Mouse (Mus musculus): ENCODE measurements around the gene Dcaf4.

Gene Dcaf4

DNA sequence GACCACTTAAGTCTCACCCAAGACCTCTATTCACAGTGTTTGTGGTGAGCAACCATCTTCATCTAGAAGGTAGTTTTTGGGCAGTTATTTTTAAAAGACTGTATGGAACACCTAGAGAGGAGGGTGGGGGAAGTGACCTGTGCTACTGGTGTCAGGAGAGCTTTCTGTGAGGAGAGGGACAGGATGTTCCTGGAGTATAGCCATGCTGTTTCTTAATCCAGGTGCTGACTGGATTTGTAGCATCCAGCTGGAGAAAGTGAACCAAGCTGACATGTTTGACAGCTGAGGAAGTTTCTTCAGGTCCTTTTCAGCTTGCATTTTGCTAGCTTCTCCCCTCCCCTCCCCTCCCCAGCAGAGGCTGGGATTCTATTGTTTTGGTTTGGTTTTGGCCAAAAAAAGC lies 24.5 kb downstream of the Dcaf4 start:
- no peak for DNase-seq (ENCODE audit: low spot score in 2 of 2)

DNA sequence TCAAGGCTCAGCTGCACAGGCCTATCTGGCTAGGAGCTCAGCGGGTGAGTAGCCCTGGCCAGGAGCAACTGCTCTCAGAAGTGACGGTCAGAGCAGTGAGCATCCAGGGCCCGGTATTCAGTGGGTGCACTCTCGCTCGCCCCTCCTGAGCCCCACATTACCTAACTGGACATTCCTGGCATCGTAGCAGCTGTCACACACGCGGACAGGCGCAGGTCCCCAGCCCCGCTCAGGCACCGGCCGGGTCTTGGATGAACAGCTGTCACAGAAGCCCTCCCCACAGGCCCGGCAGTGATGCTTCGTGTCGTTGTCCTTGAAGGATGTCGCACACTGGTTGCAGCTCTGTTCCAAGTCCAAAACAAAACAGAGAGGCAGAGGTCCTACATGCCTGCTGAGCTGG lies 31.0 kb downstream of the Dcaf4 start:
- no peak for DNase-seq (ENCODE audit: low spot score in 2 of 2)

DNA sequence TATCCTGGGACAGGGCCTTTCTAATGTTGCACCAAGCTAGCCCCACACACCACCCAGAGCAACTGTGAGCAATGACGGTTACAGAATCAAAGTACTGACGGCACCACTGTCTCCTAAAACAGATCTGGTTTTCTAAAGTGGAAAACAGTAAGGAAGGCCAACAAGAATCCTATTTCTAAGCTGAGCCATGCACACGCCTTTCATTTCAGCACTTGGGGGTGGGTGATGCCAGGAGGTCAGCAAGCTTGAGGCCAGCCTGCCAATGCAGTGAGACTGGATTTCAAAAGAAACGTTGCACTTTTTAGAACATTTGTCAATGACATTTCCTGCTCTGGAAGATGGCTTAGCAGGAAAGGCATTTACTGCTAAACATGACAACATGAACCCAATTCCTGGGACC lies 33.5 kb downstream of the Dcaf4 start:
- no peak for DNase-seq (ENCODE audit: low spot score in 2 of 2)

DNA sequence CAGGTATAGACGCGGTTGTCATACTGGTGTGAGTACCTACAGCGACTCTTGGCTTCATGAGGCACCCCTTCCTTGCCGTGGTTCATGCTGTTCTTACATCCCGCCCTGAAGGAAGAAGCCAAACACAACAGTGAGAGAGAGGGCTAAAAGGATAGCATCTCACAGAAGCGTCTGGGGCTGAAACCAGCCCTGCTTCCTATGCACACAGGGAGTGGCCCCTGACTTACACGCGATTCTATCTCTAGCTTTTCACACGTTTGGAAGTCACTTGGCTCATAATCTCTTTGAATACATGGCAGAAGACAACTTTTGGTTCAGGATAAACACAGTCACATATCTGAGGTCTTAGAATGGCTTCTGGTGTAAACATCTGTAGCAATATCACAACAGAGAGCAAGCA lies 35.3 kb downstream of the Dcaf4 start:
- no peak for DNase-seq (ENCODE audit: low spot score in 2 of 2)

DNA sequence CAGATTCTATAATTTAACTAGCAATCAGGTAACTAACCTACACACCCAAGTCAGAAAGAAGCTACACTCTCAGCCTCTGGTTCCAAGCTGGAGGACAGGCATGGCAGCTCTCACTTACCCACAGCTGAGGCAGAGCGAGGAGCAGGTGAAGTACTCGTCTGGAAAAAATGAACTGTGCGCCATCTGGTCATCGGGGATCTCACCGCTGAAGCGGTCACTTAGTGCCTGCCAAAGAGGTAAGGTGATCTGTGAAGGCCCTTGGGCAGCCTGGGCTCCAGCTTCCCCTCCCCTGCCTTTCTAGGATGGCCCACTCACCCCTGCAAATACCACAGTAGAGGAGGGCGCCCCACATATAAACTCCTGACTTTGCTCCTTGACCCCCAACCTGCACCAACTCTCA lies 38.2 kb downstream of the Dcaf4 start:
- DNase-seq (ENCODE audit: low spot score in 2 of 2) = no peak

DNA sequence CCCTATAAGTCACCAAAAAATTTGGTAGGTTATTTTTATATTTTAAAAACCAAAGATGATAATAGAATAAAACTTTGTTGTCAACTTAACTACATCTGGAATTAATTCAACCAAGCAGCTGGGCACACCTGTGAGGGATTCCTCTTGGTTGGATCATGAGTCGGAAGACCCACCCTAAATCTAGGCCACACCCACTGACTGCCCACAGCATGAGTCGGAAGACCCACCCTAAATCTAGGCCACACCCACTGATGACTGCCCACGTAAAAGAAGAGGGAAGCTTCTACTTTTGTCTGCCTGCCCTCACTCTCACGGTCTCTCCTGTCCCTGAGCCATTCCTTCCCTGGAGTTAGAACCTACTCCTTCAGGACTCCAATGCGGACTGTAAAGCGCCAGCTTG lies 39.9 kb downstream of the Dcaf4 start:
- DNase-seq (ENCODE audit: low spot score in 2 of 2) = no peak

DNA sequence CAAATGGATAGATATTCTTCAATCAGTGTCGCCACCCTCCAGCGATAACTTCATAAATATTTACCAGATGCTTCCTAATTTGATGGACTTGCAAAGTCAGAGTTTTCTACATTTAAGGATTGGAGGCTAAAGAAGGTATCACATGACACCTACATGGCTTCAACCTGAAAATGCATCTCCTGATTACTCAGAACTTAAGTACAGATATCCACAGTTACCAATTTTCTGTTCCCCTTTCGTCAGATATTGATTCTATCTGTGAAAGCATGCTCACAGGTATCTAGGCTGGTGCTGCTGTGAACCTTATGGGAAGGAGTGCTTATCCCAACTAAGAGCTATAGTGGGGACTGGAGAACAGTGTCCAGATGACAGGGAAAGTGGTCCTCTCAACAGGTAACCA lies 42.3 kb downstream of the Dcaf4 start:
- no peak for DNase-seq (ENCODE audit: low spot score in 2 of 2)

DNA sequence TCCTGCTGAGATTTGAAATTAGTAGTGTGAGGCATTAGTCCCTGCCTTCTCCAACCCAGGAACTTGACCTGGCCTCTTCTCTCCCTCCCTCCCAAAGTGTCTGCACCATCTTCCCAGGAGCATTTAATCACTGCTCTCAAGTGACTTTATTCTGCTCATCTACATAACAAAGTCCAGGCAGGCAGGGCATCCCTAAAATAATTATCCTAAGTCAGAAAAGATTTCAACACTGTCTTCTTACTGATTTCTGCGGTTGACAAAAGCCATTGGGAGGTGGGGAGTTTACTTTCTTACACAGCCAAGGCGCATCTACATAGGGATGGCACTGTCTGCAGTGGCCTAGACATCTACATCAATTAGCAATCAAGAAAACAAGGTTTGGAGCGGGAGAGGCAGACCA lies 49.6 kb downstream of the Dcaf4 start:
- no peak for DNase-seq (ENCODE audit: low spot score in 2 of 2)

DNA sequence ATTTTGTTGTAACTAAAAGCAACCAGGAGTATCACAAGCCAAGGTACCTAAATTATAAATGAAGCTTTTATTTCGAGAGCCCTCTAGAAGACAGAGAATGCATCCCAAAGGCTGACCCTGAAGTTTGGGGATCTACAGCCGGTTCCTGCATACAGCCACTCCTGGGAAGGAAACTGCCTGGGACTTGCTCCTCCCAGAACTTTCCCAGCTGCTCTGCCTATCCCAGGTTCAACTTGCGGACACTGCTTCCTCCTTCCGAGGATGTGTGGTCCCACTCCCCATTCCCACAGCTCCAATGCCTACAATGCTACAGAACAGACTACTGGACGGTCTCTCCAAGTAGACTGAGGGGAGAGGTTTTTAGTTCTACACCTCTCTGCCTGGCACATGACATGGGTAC lies 52.5 kb downstream of the Dcaf4 start:
- no peak for DNase-seq (ENCODE audit: low spot score in 2 of 2)

DNA sequence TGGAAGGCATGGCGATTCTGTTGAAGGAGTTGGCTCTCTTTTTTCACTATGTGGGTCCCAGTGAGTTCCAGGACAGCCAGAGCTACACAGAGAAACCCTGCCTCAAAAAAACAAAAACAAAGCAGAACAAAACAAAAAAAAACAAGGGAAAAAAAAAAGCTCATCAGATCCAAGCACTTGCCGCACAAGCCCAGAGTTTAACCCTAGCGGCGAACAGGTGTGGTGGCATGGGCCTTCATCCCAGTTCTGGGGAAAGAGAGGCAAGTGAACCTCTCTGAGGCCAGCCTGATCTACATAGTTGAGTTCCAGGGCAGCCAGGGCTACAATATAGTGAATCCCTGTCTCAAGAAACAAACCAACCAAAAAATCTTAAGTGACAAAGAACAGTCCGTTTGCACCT lies 57.2 kb downstream of the Dcaf4 start:
- DNase-seq (ENCODE audit: low spot score in 2 of 2) = no peak

DNA sequence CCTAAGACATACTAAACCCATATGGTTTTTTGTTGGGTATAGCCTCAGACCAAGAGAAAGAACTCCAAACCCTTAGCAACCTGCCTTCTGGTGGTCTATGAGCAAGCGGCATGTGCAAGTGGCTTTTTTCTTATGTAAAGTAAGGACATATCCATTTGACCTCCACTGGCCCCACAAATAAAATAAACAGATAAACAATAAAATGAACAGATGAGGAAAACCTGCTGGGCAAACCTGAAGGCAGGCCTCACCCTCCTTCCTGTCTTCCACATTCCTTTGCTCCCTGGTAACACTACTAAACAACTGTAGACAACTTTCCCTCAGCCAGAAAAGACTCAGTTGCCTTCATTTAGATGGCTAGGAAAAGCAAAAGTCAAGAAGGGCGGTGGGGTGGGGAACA lies 58.1 kb downstream of the Dcaf4 start:
- DNase-seq (ENCODE audit: low spot score in 2 of 2) = no peak

DNA sequence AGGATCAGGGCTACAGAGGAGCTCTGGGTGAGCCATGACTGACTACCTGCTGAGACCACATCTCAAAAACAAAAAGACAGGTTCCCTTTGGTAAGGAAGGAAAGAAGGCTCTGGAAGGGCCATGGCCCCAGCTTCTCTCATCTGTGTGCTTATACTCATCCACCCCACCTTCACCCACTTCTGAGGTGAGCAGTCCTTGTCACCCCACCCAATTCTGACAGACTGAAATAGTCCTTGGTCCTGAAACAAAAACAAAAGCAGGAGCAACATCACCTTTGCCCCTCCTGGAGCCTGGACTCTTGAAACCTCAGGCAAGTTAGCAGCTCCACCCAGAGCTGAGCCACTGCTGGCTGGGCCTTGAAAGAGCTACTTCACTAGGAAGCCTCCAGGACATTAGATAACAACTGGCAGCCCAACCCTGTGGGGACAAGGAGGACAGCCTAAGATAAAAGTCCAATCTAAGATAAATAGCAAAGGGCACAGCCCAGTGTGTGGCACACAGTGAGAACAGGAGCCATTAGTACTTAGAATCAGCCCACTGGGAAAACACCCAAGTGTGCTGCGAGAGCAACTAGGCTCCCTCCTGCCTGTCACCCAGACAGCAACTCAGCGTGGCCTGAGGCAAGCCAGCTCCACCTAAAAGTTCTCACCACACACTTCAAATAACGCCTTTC lies 58.8 kb downstream of the Dcaf4 start:
- no peak for DNase-seq (ENCODE audit: low spot score in 2 of 2)

DNA sequence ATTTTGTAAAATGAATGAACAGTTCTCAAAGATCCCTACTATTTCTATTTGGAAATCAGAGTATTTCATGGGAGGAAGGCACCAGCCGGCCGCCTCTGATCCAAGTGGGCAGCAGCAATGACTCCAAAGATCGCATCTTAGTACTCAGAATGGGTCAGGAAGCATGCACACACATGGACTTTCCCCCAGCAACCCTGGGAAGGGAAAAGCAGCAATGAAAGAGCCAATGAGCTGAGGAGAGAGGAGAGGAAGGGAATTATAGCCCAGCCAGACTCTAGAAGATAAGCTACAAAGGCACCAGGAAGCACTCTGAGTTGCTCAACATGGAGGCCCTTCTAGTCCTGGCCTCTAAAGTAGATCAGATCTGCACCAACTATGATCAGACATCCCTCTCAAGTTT lies 60.0 kb downstream of the Dcaf4 start:
- no peak for DNase-seq (ENCODE audit: low spot score in 2 of 2)

DNA sequence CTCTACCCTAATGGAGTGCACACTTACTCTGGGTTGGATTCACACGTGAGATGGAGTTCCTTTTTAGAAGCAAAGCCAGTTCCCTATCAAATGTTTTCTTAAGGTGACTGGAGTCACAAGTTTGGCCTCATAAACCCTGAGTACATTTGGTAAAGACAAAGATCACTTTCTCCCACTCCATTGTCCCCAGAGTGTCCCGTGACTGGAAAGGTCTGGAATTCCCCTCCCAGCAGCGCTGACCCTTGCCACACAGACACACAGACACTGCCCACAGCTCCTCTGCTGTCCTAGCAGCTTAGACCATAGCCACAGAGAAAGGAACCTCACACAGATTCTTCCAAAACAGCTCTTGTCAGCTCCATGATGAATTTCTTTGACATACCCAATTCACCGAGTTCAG lies 61.8 kb downstream of the Dcaf4 start:
- no peak for DNase-seq (ENCODE audit: low spot score in 2 of 2)

DNA sequence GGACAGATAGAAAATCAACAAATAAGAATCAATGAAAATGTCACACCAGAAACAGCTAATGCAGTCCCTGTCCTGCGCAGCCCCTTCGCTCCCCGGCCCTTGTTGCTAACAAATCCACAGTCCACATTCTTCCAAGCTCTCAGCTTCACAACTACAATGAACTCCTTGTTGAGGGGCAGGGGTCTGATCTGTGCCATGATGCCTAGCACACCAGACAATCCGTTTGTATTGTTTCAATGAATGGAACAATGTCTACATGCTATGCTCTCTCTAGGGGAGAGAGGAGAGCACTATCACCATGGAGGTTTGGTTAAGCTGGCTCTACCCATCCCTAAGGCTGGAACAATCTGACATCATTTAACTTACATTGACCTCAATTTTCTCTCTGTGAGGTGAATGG lies 62.5 kb downstream of the Dcaf4 start:
- no peak for DNase-seq (ENCODE audit: low spot score in 2 of 2)

DNA sequence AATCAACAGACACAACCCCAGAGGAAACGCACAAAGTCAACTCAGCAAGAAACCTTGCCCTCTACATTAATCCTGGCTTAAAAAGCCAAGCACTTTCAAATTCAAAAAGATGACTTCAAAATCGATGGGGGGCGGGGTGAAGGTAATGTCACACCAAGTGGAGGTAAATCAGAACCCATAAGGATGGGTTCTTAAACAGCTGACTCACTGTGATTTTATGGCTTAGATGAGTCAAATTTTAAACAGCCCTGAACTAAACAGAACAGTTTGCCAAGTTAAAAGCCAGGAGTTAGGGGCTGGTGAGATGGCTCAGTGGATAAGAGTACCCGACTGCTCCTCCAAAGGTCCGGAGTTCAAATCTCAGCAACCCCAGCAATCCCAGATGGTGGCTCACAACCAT lies 66.4 kb downstream of the Dcaf4 start:
- no peak for DNase-seq (ENCODE audit: low spot score in 2 of 2)

All from frontal cortex, postnatal 14 days (tissue).